26 mouse cellular contexts compared by ENCODE assay signal in genomic region chr17:47618556-47619311, GRCm38 (mm10). TPM values are rescaled to one million over a fixed set of nuclear protein-coding genes. Genes with fewer than 3 reads are reported as not detected.
DNase-seq lines count a peak whose midpoint lies in the region; ATAC-seq and TF ChIP-seq lines count a peak whose summit lies in the region.
"Had no signal": no experiment of that assay in that cellular context is flagged by ENCODE, and none has a peak within 500 bp of the region (broad histone marks: within the 10 kb centered on the region; RNA-seq: fewer than 3 reads in every experiment).

No protein-coding gene starts in this region.

- H3K9me3 ChIP-seq in heart, embryonic 11.5 days (replicated peaks; ENCODE audit: control insufficient read depth, low read length) = no peaks in the 10 kb centered on the region
- H3K9me3 ChIP-seq in liver, embryonic 16.5 days (replicated peaks; ENCODE audit: control insufficient read depth, low read length) = no peaks in the 10 kb centered on the region
- H3K9me3 ChIP-seq: embryonic facial prominence, embryonic 13.5 days; G1E; hindbrain, embryonic 12.5 days; intestine, embryonic 15.5 days; midbrain, embryonic 13.5 days; neural tube, embryonic 13.5 days had no signal

- no peak overlapping the region for H3K9ac ChIP-seq in heart, embryonic 11.5 days (ENCODE audit: low read depth, low read length)
- no peak overlapping the region for H3K9ac ChIP-seq in liver, embryonic 16.5 days (ENCODE audit: low read depth, low read length)
- H3K9ac ChIP-seq: embryonic facial prominence, embryonic 13.5 days; hindbrain, embryonic 12.5 days; intestine, embryonic 15.5 days; midbrain, embryonic 13.5 days; neural tube, embryonic 13.5 days had no signal

- intact Hi-C loops in gastrocnemius, postnatal 36 days (cut with DNase I) = no loop called here

- no peak overlapping the region for H3K27ac ChIP-seq in cerebellum, adult 2 months (ENCODE audit: insufficient read depth, low read length)
- peak overlapping the region; percentile 54; the same call in 1 of the 2 replicates for H3K27ac ChIP-seq in heart, embryonic 11.5 days (ENCODE audit: low read depth, low read length)
- no peak overlapping the region for H3K27ac ChIP-seq in testis, adult 2 months (ENCODE audit: control insufficient read depth, insufficient read depth, low read depth, low read length)
- H3K27ac ChIP-seq in liver, embryonic 16.5 days (ENCODE audit: low read length) = peak overlapping the region; percentile 36
- H3K27ac ChIP-seq: embryonic facial prominence, embryonic 13.5 days; gastrocnemius, adult 2 months; heart, adult 2 months; hindbrain, embryonic 12.5 days; hindbrain, postnatal 0 days; intestine, embryonic 15.5 days; macrophage; midbrain, embryonic 13.5 days; neural tube, embryonic 13.5 days had no signal

- H3K4me3 ChIP-seq in cerebellum, adult 2 months (replicated peaks; ENCODE audit: insufficient read depth, low read depth, low read length) = no peak overlapping the region
- H3K4me3 ChIP-seq in heart, embryonic 11.5 days (ENCODE audit: low read depth, low read length) = no peak overlapping the region
- peak overlapping the region; percentile 77 for H3K4me3 ChIP-seq in testis, adult 2 months (ENCODE audit: control insufficient read depth, low read depth, low read length)
- no peak overlapping the region for H3K4me3 ChIP-seq in liver, embryonic 16.5 days (ENCODE audit: low read depth, low read length)
- H3K4me3 ChIP-seq: embryonic facial prominence, embryonic 13.5 days; gastrocnemius, adult 2 months; heart, adult 2 months; hindbrain, embryonic 12.5 days; intestine, embryonic 15.5 days; midbrain, embryonic 13.5 days; neural tube, embryonic 13.5 days had no signal

- no peak for TF ChIP-seq CTCF in cerebellum, adult 2 months (IDR thresholded peaks at IDR 0.05; ENCODE audit: borderline replicate concordance, insufficient read depth, low read depth, low read length)
- TF ChIP-seq CTCF in testis, adult 2 months (IDR thresholded peaks at IDR 0.05; ENCODE audit: control insufficient read depth, insufficient read depth, insufficient replicate concordance, low read depth, low read length) = no peak

- H3K27me3 ChIP-seq in cerebellum, adult 2 months (ENCODE audit: control insufficient read depth, insufficient read depth, low read length) = no peaks in the 10 kb centered on the region
- no peaks in the 10 kb centered on the region for H3K27me3 ChIP-seq in heart, embryonic 11.5 days (ENCODE audit: control insufficient read depth, insufficient read depth, low read length)
- no peaks in the 10 kb centered on the region for H3K27me3 ChIP-seq in testis, adult 2 months (ENCODE audit: control insufficient read depth, insufficient read depth, low read length)
- no peaks in the 10 kb centered on the region for H3K27me3 ChIP-seq in liver, embryonic 16.5 days (ENCODE audit: control insufficient read depth, insufficient read depth, low read depth, low read length)
- H3K27me3 ChIP-seq: embryonic facial prominence, embryonic 13.5 days; hindbrain, embryonic 12.5 days; intestine, embryonic 15.5 days; midbrain, embryonic 13.5 days; neural tube, embryonic 13.5 days had no signal

- H3K4me2 ChIP-seq in heart, embryonic 11.5 days = no peak overlapping the region
- no peak overlapping the region for H3K4me2 ChIP-seq in liver, embryonic 16.5 days (ENCODE audit: low read depth, low read length)
- H3K4me2 ChIP-seq: embryonic facial prominence, embryonic 13.5 days; hindbrain, embryonic 12.5 days; intestine, embryonic 15.5 days; midbrain, embryonic 13.5 days; neural tube, embryonic 13.5 days had no signal

- peak; percentile 24 to 59 for DNase-seq in cerebellum, adult 2 months
- DNase-seq in cerebellum, adult 11 months = no peak
- no peak for DNase-seq in heart, postnatal 4 days
- no peak for DNase-seq in testis, postnatal 14 days (ENCODE audit: low spot score)
- DNase-seq in gastrocnemius, postnatal 36 days = no peak
- DNase-seq: gastrocnemius, adult 2 months; heart, postnatal 14 days; kidney, adult 9 months; kidney, postnatal 14 days; right cerebral cortex, adult 18-20 months; spleen, adult 18-20 months; thymus, adult 2 months; thymus, postnatal 36 days had no signal

- ATAC-seq in heart, embryonic 11.5 days (replicated peaks; ENCODE audit: insufficient number of reproducible peaks, low FRiP score, low TSS enrichment) = no peak
- no peak for ATAC-seq in liver, embryonic 16.5 days (ENCODE audit: low read depth)
- ATAC-seq: forebrain, embryonic 16.5 days; hindbrain, postnatal 0 days; intestine, embryonic 15.5 days; midbrain, embryonic 13.5 days had no signal

- H3K4me1 ChIP-seq in cerebellum, adult 2 months (ENCODE audit: control insufficient read depth, insufficient read depth, low read length) = peaks cover 5% of the 10 kb centered on the region
- H3K4me1 ChIP-seq in heart, embryonic 11.5 days (ENCODE audit: control insufficient read depth, insufficient read depth, low read length) = no peaks in the 10 kb centered on the region
- no peaks in the 10 kb centered on the region; the same call in 1 of the 2 replicates for H3K4me1 ChIP-seq in testis, adult 2 months (ENCODE audit: control insufficient read depth, insufficient read depth, low read length)
- peaks cover 40% of the 10 kb centered on the region for H3K4me1 ChIP-seq in liver, embryonic 16.5 days (ENCODE audit: control insufficient read depth, low read depth, low read length)
- H3K4me1 ChIP-seq: embryonic facial prominence, embryonic 13.5 days; hindbrain, embryonic 12.5 days; intestine, embryonic 15.5 days; midbrain, embryonic 13.5 days; neural tube, embryonic 13.5 days had no signal

- H3K36me3 ChIP-seq in heart, embryonic 11.5 days (ENCODE audit: control insufficient read depth, insufficient read depth, low read length) = peaks cover 25% of the 10 kb centered on the region
- peaks cover 3% of the 10 kb centered on the region for H3K36me3 ChIP-seq in testis, adult 2 months (ENCODE audit: control insufficient read depth, insufficient read depth, low read length)
- peaks cover 46% of the 10 kb centered on the region for H3K36me3 ChIP-seq in liver, embryonic 16.5 days (ENCODE audit: control insufficient read depth, insufficient read depth)

- 36% methylated on average over 13 of the region's 13 CpGs for WGBS in cerebellum, adult 2 months
- 89% methylated on average over 13 of the region's 13 CpGs for WGBS in heart, embryonic 11.5 days (ENCODE audit: insufficient replicate concordance)
- WGBS in liver, embryonic 16.5 days (ENCODE audit: insufficient replicate concordance) = 85% methylated on average over 13 of the region's 13 CpGs

- no peak for TF ChIP-seq POLR2A in cerebellum, adult 2 months (IDR thresholded peaks at IDR 0.05; ENCODE audit: borderline replicate concordance, insufficient read depth, low read length)
- no peak for TF ChIP-seq POLR2A in testis, adult 2 months (IDR thresholded peaks at IDR 0.05; ENCODE audit: control insufficient read depth, low read depth, low read length)

RNA-seq across cellular contexts. Expression of gene Gm20517, which starts 7.3 kb away (rescaled TPM):
- polyA plus RNA-seq in cerebellum, adult 2 months (2012; rRNA removed) = 1.7 and 2.1 TPM in 2 replicates
- 1.6 and 1.8 TPM in 2 replicates for polyA plus RNA-seq in heart, embryonic 11.5 days (2014; fragmentation: Nextera tagmentation; extraction: Ambion mirVana)
- 1 to 10 TPM; 3.9 to 4.4 TPM for total RNA-seq in heart, postnatal 4 days (2021)
- polyA plus RNA-seq in testis, adult 2 months (2012; rRNA removed) = 20.6 and 25.0 TPM in 2 replicates
- polyA plus RNA-seq in liver, embryonic 16.5 days (2015; fragmentation: Nextera tagmentation; extraction: Ambion mirVana) = 0.97 and 1.1 TPM in 2 replicates
- total RNA-seq in gastrocnemius, postnatal 36 days (2021) = 1 to 10 TPM in 1 of 2 experiments, under 1 TPM in 1; 0.42 to 1.3 TPM

RNA-seq across cellular contexts. Expression of gene Med20, which starts 7.4 kb away (rescaled TPM):
- 43.7 and 47.1 TPM in 2 replicates for polyA plus RNA-seq in cerebellum, adult 2 months (2012; rRNA removed)
- polyA plus RNA-seq in heart, embryonic 11.5 days (2014; fragmentation: Nextera tagmentation; extraction: Ambion mirVana) = 30.3 and 36.4 TPM in 2 replicates
- 10 to 100 TPM; 20.3 to 20.7 TPM for total RNA-seq in heart, postnatal 4 days (2021)
- polyA plus RNA-seq in testis, adult 2 months (2012; rRNA removed) = 13.4 and 17.0 TPM in 2 replicates
- 22.3 and 22.4 TPM in 2 replicates for polyA plus RNA-seq in liver, embryonic 16.5 days (2015; fragmentation: Nextera tagmentation; extraction: Ambion mirVana)
- 10 to 100 TPM; 12.9 to 14.9 TPM for total RNA-seq in gastrocnemius, postnatal 36 days (2021)

RNA-seq across cellular contexts. Expression of gene Bysl, which starts 7.4 kb away (rescaled TPM):
- polyA plus RNA-seq in cerebellum, adult 2 months (2012; rRNA removed) = 13.6 and 14.9 TPM in 2 replicates
- 26.8 TPM in 2 replicates for polyA plus RNA-seq in heart, embryonic 11.5 days (2014; fragmentation: Nextera tagmentation; extraction: Ambion mirVana)
- total RNA-seq in heart, postnatal 4 days (2021) = 10 to 100 TPM; 21.7 to 22.2 TPM
- polyA plus RNA-seq in testis, adult 2 months (2012; rRNA removed) = 16.3 and 17.6 TPM in 2 replicates
- polyA plus RNA-seq in liver, embryonic 16.5 days (2015; fragmentation: Nextera tagmentation; extraction: Ambion mirVana) = 12.5 and 12.7 TPM in 2 replicates
- total RNA-seq in gastrocnemius, postnatal 36 days (2021) = 10 to 100 TPM; 13.8 to 14.2 TPM

RNA-seq across cellular contexts. Expression of gene Usp49, which starts 11.8 kb away (rescaled TPM):
- 11.1 and 11.2 TPM in 2 replicates for polyA plus RNA-seq in cerebellum, adult 2 months (2012; rRNA removed)
- 2.7 and 3.7 TPM in 2 replicates for polyA plus RNA-seq in heart, embryonic 11.5 days (2014; fragmentation: Nextera tagmentation; extraction: Ambion mirVana)
- total RNA-seq in heart, postnatal 4 days (2021) = 1 to 10 TPM; 7.3 to 9.7 TPM
- polyA plus RNA-seq in testis, adult 2 months (2012; rRNA removed) = 67.0 and 80.5 TPM in 2 replicates
- 2.9 and 3.6 TPM in 2 replicates for polyA plus RNA-seq in liver, embryonic 16.5 days (2015; fragmentation: Nextera tagmentation; extraction: Ambion mirVana)
- 1 to 10 TPM; 3.2 to 3.3 TPM for total RNA-seq in gastrocnemius, postnatal 36 days (2021)

Comparison
In these comparisons a context has a peak if more than half of its experiments do, and no peak if none do; other contexts are left out.
1. DNase-seq: peak in cerebellum, adult 2 months (2 of 2); none in cerebellum, adult 11 months (single experiment), heart, postnatal 4 days (single experiment), testis, postnatal 14 days (single experiment) and gastrocnemius, postnatal 36 days (0 of 2).
2. H3K27ac ChIP-seq: peak in heart, embryonic 11.5 days (single experiment) and liver, embryonic 16.5 days (single experiment); none in cerebellum, adult 2 months (single experiment) and testis, adult 2 months (single experiment).